Mouse (Mus musculus) cortical plate, adult 2 months (tissue): Measurements from ENCODE around the gene Hspb2.

ENCODE experiments used
- CTCF ChIP-seq: fragments of 200-500 bp; IDR thresholded peaks from 2 replicates; pipeline ENCODE4 v1.5.1; 2011; ENCODE audit warnings: mild to moderate bottlenecking, control low read depth, low read length; ENCODE audit not compliant: insufficient read depth; ENCODE audit errors: extremely low read depth
- POLR2A ChIP-seq: fragments of 200-500 bp; IDR thresholded peaks from 2 replicates; pipeline ENCODE4 v1.6.1; 2011; ENCODE audit warnings: mild to moderate bottlenecking, low read length, control low read depth; ENCODE audit not compliant: insufficient read depth; ENCODE audit errors: extremely low read depth

- TF ChIP-seq POLR2A = no peak
- TF ChIP-seq CTCF = no peak
Measured at GRCm38 (mm10) chr9:50740867-50741784, 11.0 kb downstream of the Hspb2 start.
